Mouse (Mus musculus): Measurements from ENCODE around the gene Lrrc45.

GRCm38 (mm10) chr11:120713580-120714518 lies at the start of gene Lrrc45, which contains the start of gene Cenpx:
- TF ChIP-seq POLR2A (IDR thresholded peaks at IDR 0.05; ENCODE audit: control insufficient read depth in 1 of 2, insufficient read depth in 1 of 2, low read depth in 1 of 2, low read length in 2 of 2, poor library complexity in 1 of 2), result peak; percentile 92 to 97
- no peak for TF ChIP-seq RAD21 (IDR thresholded peaks at IDR 0.05; ENCODE audit: low read depth, low read length)
- no peak for TF ChIP-seq CTCF (IDR thresholded peaks at IDR 0.05 in 2 of 3, conservative IDR thresholded peaks at IDR 0.05 in 1 of 3; ENCODE audit: control insufficient read depth in 1 of 3, insufficient read depth in 1 of 3, low read depth in 2 of 3, low read length in 3 of 3, poor library complexity in 1 of 3, severe bottlenecking in 1 of 3)

All from MEL (cell line).